ENCODE assay signal across 8 mouse cellular contexts in the genomic region with DNA sequence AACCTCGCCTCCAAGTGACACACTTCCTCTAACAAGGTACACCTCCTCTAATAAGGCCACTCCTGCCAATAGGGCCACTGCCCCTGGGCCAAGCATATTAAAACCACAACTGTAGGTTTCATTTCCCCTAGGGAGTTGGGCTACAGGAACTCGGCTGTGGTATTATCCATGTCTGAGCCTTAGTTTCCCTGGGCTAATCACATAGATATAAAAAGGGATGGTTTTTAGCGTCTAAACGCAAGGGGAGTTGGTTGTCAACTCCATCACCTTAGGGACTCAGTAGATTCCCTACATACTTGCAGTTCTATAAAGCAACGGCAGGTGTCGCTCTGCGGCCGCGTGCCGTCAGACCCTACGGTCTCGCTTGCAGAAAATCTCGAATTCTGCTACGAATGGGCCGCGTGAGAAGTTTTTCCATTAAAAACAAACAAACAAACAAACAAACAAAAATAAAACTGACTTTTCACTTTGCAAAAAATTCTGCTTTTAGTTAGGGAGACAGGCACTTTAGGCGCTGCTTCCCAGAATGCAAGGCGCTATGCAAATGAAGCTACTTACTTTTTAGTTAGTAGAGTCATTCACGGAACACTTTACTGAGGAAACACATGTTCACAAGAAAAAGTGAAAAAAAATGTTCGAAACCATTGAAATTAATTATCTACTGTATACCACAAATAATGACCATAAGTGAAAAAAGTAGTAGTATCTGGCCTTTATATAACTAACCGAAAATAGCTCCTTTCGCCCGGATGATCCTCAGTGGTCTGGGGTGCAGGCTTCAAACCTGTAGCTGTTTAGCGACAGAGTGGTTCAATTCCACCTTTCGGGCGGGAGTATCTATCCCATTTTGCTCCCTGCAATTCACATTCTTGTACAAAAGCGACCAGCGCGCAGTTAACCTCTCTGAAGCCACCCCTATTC. TPM values are rescaled to one million over a fixed set of nuclear protein-coding genes. Genes with fewer than 3 reads are reported as not detected.
A peak's percentile ranks its signal among the peaks of the same experiment; 100 is the strongest.
DNase-seq lines count a peak whose midpoint lies in the region; ATAC-seq and TF ChIP-seq lines count a peak whose summit lies in the region.

No protein-coding gene starts in this region.

- peak overlapping the region; percentile 21; the same call in 1 of the 2 replicates for H3K9ac ChIP-seq in ES-Bruce4 (ENCODE audit: low read depth, poor library complexity, severe bottlenecking)
- H3K9ac ChIP-seq in heart, postnatal 0 days (replicated peaks; ENCODE audit: low read depth, low read length) = peak overlapping the region; percentile 48; the same call in 1 of the 2 replicates
- H3K9ac ChIP-seq in neural tube, embryonic 15.5 days (replicated peaks) = peak overlapping the region; percentile 42

- no peaks in the 10 kb centered on the region for H3K36me3 ChIP-seq in ES-Bruce4 (ENCODE audit: control insufficient read depth, insufficient read depth, low read length, poor library complexity, severe bottlenecking)
- H3K36me3 ChIP-seq in heart, postnatal 0 days (replicated peaks; ENCODE audit: control insufficient read depth, insufficient read depth, low read length) = no peaks in the 10 kb centered on the region
- no peaks in the 10 kb centered on the region for H3K36me3 ChIP-seq in neural tube, embryonic 15.5 days
- H3K36me3 ChIP-seq in testis, adult 2 months (ENCODE audit: control insufficient read depth, insufficient read depth, low read length) = no peaks in the 10 kb centered on the region

- H3K9me3 ChIP-seq in ES-Bruce4 (replicated peaks; ENCODE audit: control insufficient read depth, insufficient read depth, low read length, poor library complexity, severe bottlenecking) = no peaks in the 10 kb centered on the region
- H3K9me3 ChIP-seq in heart, postnatal 0 days (replicated peaks; ENCODE audit: control insufficient read depth, low read length) = no peaks in the 10 kb centered on the region
- H3K9me3 ChIP-seq in neural tube, embryonic 15.5 days (replicated peaks) = no peaks in the 10 kb centered on the region

- H3K27ac ChIP-seq in ES-Bruce4 (ENCODE audit: insufficient read depth, low read length) = no peak overlapping the region
- 0 out of 2 replicates have a peak overlapping the region, but pooled peaks have one; percentile 21 for H3K27ac ChIP-seq in heart, postnatal 0 days (ENCODE audit: low read depth)
- no peak overlapping the region for H3K27ac ChIP-seq in neural tube, embryonic 15.5 days (replicated peaks)
- no peak overlapping the region for H3K27ac ChIP-seq in testis, adult 2 months (ENCODE audit: control insufficient read depth, insufficient read depth, low read depth, low read length)

- H3K27me3 ChIP-seq in ES-Bruce4 (ENCODE audit: control insufficient read depth, insufficient read depth, low read length, poor library complexity, severe bottlenecking) = no peaks in the 10 kb centered on the region
- H3K27me3 ChIP-seq in heart, postnatal 0 days (ENCODE audit: control insufficient read depth, insufficient read depth, low read length) = peaks cover 22% of the 10 kb centered on the region
- peaks cover 39% of the 10 kb centered on the region for H3K27me3 ChIP-seq in neural tube, embryonic 15.5 days (replicated peaks)
- no peaks in the 10 kb centered on the region; the same call in 1 of the 2 replicates for H3K27me3 ChIP-seq in testis, adult 2 months (ENCODE audit: control insufficient read depth, insufficient read depth, low read length)

- peak overlapping the region; percentile 51 for H3K4me3 ChIP-seq in ES-Bruce4 (ENCODE audit: low read depth, low read length)
- peak overlapping the region; percentile 47 for H3K4me3 ChIP-seq in heart, postnatal 0 days (ENCODE audit: low read depth, low read length)
- peak overlapping the region; percentile 61 for H3K4me3 ChIP-seq in lung, adult 2 months (replicated peaks; ENCODE audit: extremely low read depth, low read depth, low read length)
- H3K4me3 ChIP-seq in neural tube, embryonic 15.5 days (replicated peaks) = peak overlapping the region; percentile 53
- H3K4me3 ChIP-seq in testis, adult 2 months (ENCODE audit: control insufficient read depth, low read depth, low read length) = peak overlapping the region; percentile 78

- ATAC-seq in heart, postnatal 0 days (ENCODE audit: insufficient read depth, low read depth) = peak; percentile 58
- peak; percentile 90 for ATAC-seq in neural tube, embryonic 15.5 days (ENCODE audit: low FRiP score)

- TF ChIP-seq POLR2A in ES-Bruce4 (IDR thresholded peaks at IDR 0.05; ENCODE audit: insufficient read depth, low read length) = no peak
- no peak for TF ChIP-seq POLR2A in lung, adult 2 months (IDR thresholded peaks at IDR 0.05; ENCODE audit: borderline replicate concordance, extremely low read depth, low read depth, low read length)
- TF ChIP-seq POLR2A in testis, adult 2 months (IDR thresholded peaks at IDR 0.05; ENCODE audit: control insufficient read depth, low read depth, low read length) = no peak

- H3K4me2 ChIP-seq in heart, postnatal 0 days (ENCODE audit: low read depth, low read length) = peak overlapping the region; percentile 50
- H3K4me2 ChIP-seq in neural tube, embryonic 15.5 days = peak overlapping the region; percentile 69

- peak; percentile 94 for TF ChIP-seq CTCF in ES-Bruce4 (IDR thresholded peaks at IDR 0.05; ENCODE audit: low read depth, low read length)
- TF ChIP-seq CTCF in heart, postnatal 0 days (IDR thresholded peaks at IDR 0.05; ENCODE audit: low read depth) = peak; percentile 90
- peak; percentile 98 for TF ChIP-seq CTCF in lung, adult 2 months (IDR thresholded peaks at IDR 0.05; ENCODE audit: insufficient read depth, low read length)
- peak; percentile 98 for TF ChIP-seq CTCF in testis, adult 2 months (IDR thresholded peaks at IDR 0.05; ENCODE audit: control insufficient read depth, insufficient read depth, insufficient replicate concordance, low read depth, low read length)

- peaks cover 1% of the 10 kb centered on the region for H3K4me1 ChIP-seq in ES-Bruce4 (ENCODE audit: control insufficient read depth, insufficient read depth, low read length)
- peaks cover 14% of the 10 kb centered on the region; the same call in 1 of the 2 replicates for H3K4me1 ChIP-seq in heart, postnatal 0 days (ENCODE audit: control insufficient read depth, insufficient read depth)
- H3K4me1 ChIP-seq in lung, adult 2 months (ENCODE audit: control insufficient read depth, insufficient read depth, low read length) = no peaks in the 10 kb centered on the region
- peaks cover 39% of the 10 kb centered on the region for H3K4me1 ChIP-seq in neural tube, embryonic 15.5 days
- peaks cover 15% of the 10 kb centered on the region for H3K4me1 ChIP-seq in testis, adult 2 months (ENCODE audit: control insufficient read depth, insufficient read depth, low read length)

- WGBS in heart, postnatal 0 days = under 1% methylated on average over 29 of the region's 29 CpGs
- WGBS in lung, adult 2 months = under 1% methylated on average over 29 of the region's 29 CpGs
- WGBS in neural tube, embryonic 15.5 days = under 1% methylated on average over 29 of the region's 29 CpGs

- TF ChIP-seq EP300 in ES-Bruce4 (IDR thresholded peaks at IDR 0.05; ENCODE audit: insufficient read depth, low read depth, low read length) = 0 out of 2 replicates have a peak, but pooled peaks have one; percentile 13
- peak; percentile 76; the same call in 1 of the 2 replicates for TF ChIP-seq EP300 in heart, postnatal 0 days (IDR thresholded peaks at IDR 0.05; ENCODE audit: low read depth)

- DNase-seq in brain, embryonic 18.5 days (ENCODE audit: low read depth, low spot score) = peak; percentile 60
- peak; percentile 47 for DNase-seq in fibroblast of lung, adult 2 months (ENCODE audit: low read depth)
- DNase-seq in heart, postnatal 0 days (ENCODE audit: low spot score) = peak; percentile 65
- peak; percentile 85 to 90 for DNase-seq in kidney, postnatal 36 days
- DNase-seq in lung, adult 2 months = peak; percentile 73

RNA-seq across cellular contexts. Expression of a gene that starts 9.1 kb away (rescaled TPM):
- polyA plus RNA-seq in ES-Bruce4 (2011; ENCODE audit: insufficient read depth, insufficient read length, low read depth, missing spikeins) = 0.68 and 1.1 TPM in 2 replicates
- total RNA-seq in heart, postnatal 0 days (2014; rRNA removed; ENCODE audit: low replicate concordance) = 0.39 and 0.80 TPM in 2 replicates
- polyA plus RNA-seq in heart, postnatal 0 days (2015; fragmentation: Nextera tagmentation; extraction: Ambion mirVana) = 0.05 and 0.10 TPM in 2 replicates
- 4.0 and 4.6 TPM in 2 replicates for polyA plus RNA-seq in lung, adult 2 months (2012; rRNA removed)
- polyA plus RNA-seq in neural tube, embryonic 15.5 days (2015; fragmentation: Nextera tagmentation; extraction: Ambion mirVana) = 0.09 and 0.18 TPM in 2 replicates
- polyA plus RNA-seq in testis, adult 2 months (2012; rRNA removed) = 3.9 and 4.1 TPM in 2 replicates

RNA-seq across cellular contexts. Expression of a gene that starts 18.3 kb away (rescaled TPM):
- polyA plus RNA-seq in ES-Bruce4 (2011; ENCODE audit: insufficient read depth, insufficient read length, low read depth, missing spikeins) = 14.3 and 15.3 TPM in 2 replicates
- 80.7 and 108 TPM in 2 replicates for total RNA-seq in heart, postnatal 0 days (2014; rRNA removed; ENCODE audit: low replicate concordance)
- 51.7 and 53.6 TPM in 2 replicates for polyA plus RNA-seq in heart, postnatal 0 days (2015; fragmentation: Nextera tagmentation; extraction: Ambion mirVana)
- 56.3 and 76.2 TPM in 2 replicates for polyA plus RNA-seq in lung, adult 2 months (2012; rRNA removed)
- 105 and 121 TPM in 2 replicates for polyA plus RNA-seq in neural tube, embryonic 15.5 days (2015; fragmentation: Nextera tagmentation; extraction: Ambion mirVana)
- 15.6 and 17.4 TPM in 2 replicates for polyA plus RNA-seq in testis, adult 2 months (2012; rRNA removed)

RNA-seq across cellular contexts. Expression of a gene that starts 20.9 kb away (rescaled TPM):
- 5.7 and 6.1 TPM in 2 replicates for polyA plus RNA-seq in ES-Bruce4 (2011; ENCODE audit: insufficient read depth, insufficient read length, low read depth, missing spikeins)
- not detected in 2 replicates for total RNA-seq in heart, postnatal 0 days (2014; rRNA removed; ENCODE audit: low replicate concordance)
- 0.47 and 0.56 TPM in 2 replicates for polyA plus RNA-seq in heart, postnatal 0 days (2015; fragmentation: Nextera tagmentation; extraction: Ambion mirVana)
- 0.23 and 0.36 TPM in 2 replicates for polyA plus RNA-seq in lung, adult 2 months (2012; rRNA removed)
- polyA plus RNA-seq in neural tube, embryonic 15.5 days (2015; fragmentation: Nextera tagmentation; extraction: Ambion mirVana) = 1.3 TPM in 2 replicates
- 0.20 and 0.30 TPM in 2 replicates for polyA plus RNA-seq in testis, adult 2 months (2012; rRNA removed)

RNA-seq across cellular contexts. Expression of a gene that starts 29.1 kb away (rescaled TPM):
- polyA plus RNA-seq in ES-Bruce4 (2011; ENCODE audit: insufficient read depth, insufficient read length, low read depth, missing spikeins) = 75.7 and 90.0 TPM in 2 replicates
- total RNA-seq in heart, postnatal 0 days (2014; rRNA removed; ENCODE audit: low replicate concordance) = 115 and 127 TPM in 2 replicates
- polyA plus RNA-seq in heart, postnatal 0 days (2015; fragmentation: Nextera tagmentation; extraction: Ambion mirVana) = 67.7 and 72.2 TPM in 2 replicates
- polyA plus RNA-seq in lung, adult 2 months (2012; rRNA removed) = 194 TPM in 2 replicates
- 40.9 and 55.5 TPM in 2 replicates for polyA plus RNA-seq in neural tube, embryonic 15.5 days (2015; fragmentation: Nextera tagmentation; extraction: Ambion mirVana)
- 42.4 and 44.7 TPM in 2 replicates for polyA plus RNA-seq in testis, adult 2 months (2012; rRNA removed)

RNA-seq across cellular contexts. Expression of a gene that starts 43.8 kb away (rescaled TPM):
- polyA plus RNA-seq in ES-Bruce4 (2011; ENCODE audit: insufficient read depth, insufficient read length, low read depth, missing spikeins) = 38.1 and 43.7 TPM in 2 replicates
- 26.2 and 40.5 TPM in 2 replicates for total RNA-seq in heart, postnatal 0 days (2014; rRNA removed; ENCODE audit: low replicate concordance)
- 55.2 and 61.0 TPM in 2 replicates for polyA plus RNA-seq in heart, postnatal 0 days (2015; fragmentation: Nextera tagmentation; extraction: Ambion mirVana)
- polyA plus RNA-seq in lung, adult 2 months (2012; rRNA removed) = 38.7 and 46.6 TPM in 2 replicates
- polyA plus RNA-seq in neural tube, embryonic 15.5 days (2015; fragmentation: Nextera tagmentation; extraction: Ambion mirVana) = 78.5 and 93.5 TPM in 2 replicates
- polyA plus RNA-seq in testis, adult 2 months (2012; rRNA removed) = 50.1 and 66.6 TPM in 2 replicates
